Mouse (Mus musculus) CH12.LX (cell line): ENCODE data around the gene Ms4a13. TPM values are rescaled to one million over a fixed set of nuclear protein-coding genes. Genes with fewer than 3 reads are reported as not detected.

Source experiments
- DNase-seq: peaks from one replicate; pipeline ENCODE4 v3.0.0-alpha.2; 2013; ENCODE audit errors: extremely low read depth
- H3K27ac ChIP-seq: 2 replicates; pipeline ENCODE4 v1.5.1; 2012; ENCODE audit warnings: low read depth, mild to moderate bottlenecking, control low read depth, moderate library complexity; ENCODE audit not compliant: insufficient read depth
- H3K27me3 ChIP-seq: replicated peaks from 2 replicates; pipeline ENCODE3; 2012; ENCODE audit warnings: inconsistent platforms
- H3K36me3 ChIP-seq, 2 experiments: replicated peaks in 1 of 2; 2 replicates each; pipeline versions ENCODE3 to v1.6.1; 2012; ENCODE audit warnings: inconsistent platforms in 1 of 2, low read length in 1 of 2, mild to moderate bottlenecking in 1 of 2, mixed read lengths in 1 of 2, moderate library complexity in 1 of 2; ENCODE audit not compliant: control insufficient read depth in 1 of 2, insufficient read depth in 1 of 2
- H3K4me1 ChIP-seq, 2 experiments: 2 replicates each; pipeline ENCODE4 v1.6.1; 2012; ENCODE audit warnings: inconsistent platforms in 1 of 2, moderate library complexity in 1 of 2; ENCODE audit not compliant: insufficient read depth in 2 of 2, control insufficient read depth in 1 of 2
- H3K4me2 ChIP-seq: 2 replicates; pipeline ENCODE4 v1.6.1; 2012; ENCODE audit warnings: low read depth, mild to moderate bottlenecking, control low read depth; ENCODE audit not compliant: poor library complexity, insufficient read depth, severe bottlenecking
- H3K4me3 ChIP-seq, 3 experiments: fragments of 150-350 bp in 1 of 3; sonication (generic) in 1 of 3; replicated peaks in 1 of 3; 2 replicates each; pipeline versions ENCODE3 to v1.5.1; 2011 to 2012; ENCODE audit warnings: low read depth in 2 of 3, low read length in 2 of 3, mild to moderate bottlenecking in 2 of 3, moderate library complexity in 2 of 3, control low read depth in 1 of 3, improper control_type of control experiment in 1 of 3, inconsistent platforms in 1 of 3, mixed read lengths in 1 of 3; ENCODE audit not compliant: poor library complexity in 1 of 3
- H3K79me2 ChIP-seq: replicated peaks from 2 replicates; pipeline ENCODE4 v1.6.1; 2012; ENCODE audit warnings: mild to moderate bottlenecking, moderate library complexity; ENCODE audit not compliant: control insufficient read depth, poor library complexity, insufficient read depth, severe bottlenecking; ENCODE audit errors: extremely low read depth
- H3K9ac ChIP-seq: 2 replicates; pipeline ENCODE4 v1.6.1; 2012; ENCODE audit warnings: low read depth, mild to moderate bottlenecking, control low read depth, moderate library complexity; ENCODE audit not compliant: insufficient read depth
- H3K9me3 ChIP-seq: replicated peaks from 2 replicates; pipeline ENCODE3; 2012; ENCODE audit warnings: low read length, inconsistent platforms, mixed read lengths
- BHLHE40 ChIP-seq: IDR thresholded peaks from 2 replicates; pipeline ENCODE4 v1.6.1; 2011; ENCODE audit warnings: mild to moderate bottlenecking, low read depth, low read length, improper control_type of control experiment
- CHD1 ChIP-seq: IDR thresholded peaks from 2 replicates; pipeline ENCODE4 v1.6.1; 2012; ENCODE audit warnings: low read depth, low read length, improper control_type of control experiment, inconsistent platforms
- CHD2 ChIP-seq: IDR thresholded peaks from 2 replicates; pipeline ENCODE4 v1.6.1; 2011; ENCODE audit warnings: low read length, improper control_type of control experiment
- CTCF ChIP-seq, 2 experiments: IDR thresholded peaks in 1 of 2; conservative IDR thresholded peaks in 1 of 2; 2 replicates each; pipeline ENCODE4 v1.5.1; 2011 to 2012; ENCODE audit warnings: low read depth in 2 of 2, low read length in 2 of 2, improper control_type of control experiment in 1 of 2, inconsistent platforms in 1 of 2, mild to moderate bottlenecking in 1 of 2, moderate library complexity in 1 of 2
- E2F4 ChIP-seq: IDR thresholded peaks from 2 replicates; pipeline ENCODE4 v1.6.1; 2011; ENCODE audit warnings: low read depth, low read length, improper control_type of control experiment; ENCODE audit not compliant: insufficient replicate concordance
- ELF1 ChIP-seq: IDR thresholded peaks from 2 replicates; pipeline ENCODE4 v1.6.1; 2014; ENCODE audit warnings: low read depth, mild to moderate bottlenecking, inconsistent platforms, low read length, improper control_type of control experiment
- EP300 ChIP-seq: IDR thresholded peaks from 2 replicates; pipeline ENCODE4 v1.6.1; 2011; ENCODE audit warnings: low read length, improper control_type of control experiment
- GABPA ChIP-seq: IDR thresholded peaks from 2 replicates; pipeline ENCODE4 v1.6.1; 2012; ENCODE audit warnings: low read depth, low read length, improper control_type of control experiment, inconsistent platforms; ENCODE audit not compliant: insufficient replicate concordance
- HCFC1 ChIP-seq: IDR thresholded peaks from 2 replicates; pipeline ENCODE4 v1.6.1; 2012; ENCODE audit warnings: low read depth, mild to moderate bottlenecking, inconsistent platforms, low read length, improper control_type of control experiment
- JUND ChIP-seq: conservative IDR thresholded peaks from 2 replicates; pipeline ENCODE4 v1.6.1; 2011; ENCODE audit warnings: low read depth, low read length, improper control_type of control experiment
- KAT2A ChIP-seq: IDR thresholded peaks from 2 replicates; pipeline ENCODE4 v1.6.1; 2012; ENCODE audit warnings: low read length, improper control_type of control experiment, inconsistent platforms; ENCODE audit not compliant: insufficient replicate concordance
- MAX ChIP-seq: IDR thresholded peaks from 2 replicates; pipeline ENCODE4 v1.6.1; 2011; ENCODE audit warnings: low read length, improper control_type of control experiment
- MEF2A ChIP-seq: IDR thresholded peaks from 2 replicates; pipeline ENCODE4 v1.6.1; 2014; ENCODE audit warnings: low read depth, mild to moderate bottlenecking, inconsistent platforms, low read length, improper control_type of control experiment, borderline replicate concordance
- MXI1 ChIP-seq: IDR thresholded peaks from 2 replicates; pipeline ENCODE4 v1.6.1; 2011; ENCODE audit warnings: mild to moderate bottlenecking, low read depth, low read length, improper control_type of control experiment
- NELFE ChIP-seq: IDR thresholded peaks from 2 replicates; pipeline ENCODE4 v1.6.1; 2011; ENCODE audit warnings: low read depth, low read length, improper control_type of control experiment
- NRF1 ChIP-seq: IDR thresholded peaks from 2 replicates; pipeline ENCODE4 v1.6.1; 2014; ENCODE audit warnings: low read depth, mild to moderate bottlenecking, inconsistent platforms, low read length, improper control_type of control experiment, moderate library complexity
- PAX5 ChIP-seq: IDR thresholded peaks from 2 replicates; pipeline ENCODE4 v1.6.1; 2012; ENCODE audit warnings: low read length, inconsistent platforms, mixed read lengths
- POLR2A ChIP-seq: IDR thresholded peaks from 2 replicates; pipeline ENCODE4 v1.6.1; 2011; ENCODE audit warnings: low read depth, mild to moderate bottlenecking, improper control_type of control experiment, low read length
- RAD21 ChIP-seq: IDR thresholded peaks from 2 replicates; pipeline ENCODE4 v1.6.1; 2011; ENCODE audit warnings: low read depth, mild to moderate bottlenecking, low read length, improper control_type of control experiment, moderate library complexity
- SMC3 ChIP-seq: IDR thresholded peaks from 2 replicates; pipeline ENCODE4 v1.6.1; 2011; ENCODE audit warnings: low read depth, low read length, improper control_type of control experiment
- TBP ChIP-seq: conservative IDR thresholded peaks from 2 replicates; pipeline ENCODE4 v1.6.1; 2011; ENCODE audit warnings: low read depth, low read length, improper control_type of control experiment
- TCF12 ChIP-seq: IDR thresholded peaks from 2 replicates; pipeline ENCODE4 v1.6.1; 2014; ENCODE audit warnings: low read depth, mild to moderate bottlenecking, inconsistent platforms, low read length, improper control_type of control experiment
- USF1 ChIP-seq: IDR thresholded peaks from 2 replicates; pipeline ENCODE4 v1.6.1; 2014; ENCODE audit warnings: low read depth, mild to moderate bottlenecking, inconsistent platforms, low read length, improper control_type of control experiment
- USF2 ChIP-seq: conservative IDR thresholded peaks from 2 replicates; pipeline ENCODE4 v1.6.1; 2011; ENCODE audit warnings: low read depth, low read length, improper control_type of control experiment
- ZC3H11A ChIP-seq: IDR thresholded peaks from 2 replicates; pipeline ENCODE4 v1.6.1; 2012; ENCODE audit warnings: low read depth, mild to moderate bottlenecking, inconsistent platforms, low read length, improper control_type of control experiment
- ZKSCAN1 ChIP-seq: IDR thresholded peaks from 2 replicates; pipeline ENCODE4 v1.6.1; 2012; ENCODE audit warnings: low read depth, inconsistent platforms, low read length, improper control_type of control experiment, borderline replicate concordance
- dilution Hi-C: fragments of 300-500 bp; cut with MboI; formaldehyde crosslinking; loops from 2 replicates; pipeline ENCODE4 v1.14.3; 2020; ENCODE audit warnings: low sequenced_read_pairs; ENCODE audit not compliant: extremely low pct_unique_long_range_greater_than_20kb, extremely low pct_ligation_motif_present
- in situ Hi-C: fragments of 300-500 bp; cut with MboI; formaldehyde crosslinking; loops from 3 replicates; pipeline ENCODE4 v1.14.3; 2019; ENCODE audit warnings: low sequenced_read_pairs, low pct_ligation_motif_present, low pct_unique_long_range_greater_than_20kb, mixed read lengths
- polyA plus RNA-seq: library from polyadenylated mRNA; unstranded; fragments of >175 nt; gene quantifications from 2 replicates; pipeline ENCODE4 v1.2.1, GENCODE M21; 2012; ENCODE audit warnings: low read depth; ENCODE audit not compliant: insufficient read length
- total RNA-seq, 2 experiments: library from RNA; depleted of rRNA; stranded (reverse); fragments of 300-350 nt in 1 of 2; fragments of >200 nt in 1 of 2; gene quantifications; 2 replicates each; pipeline ENCODE4 v1.2.3; 2012 to 2014

Gene Ms4a13
- total and polyA plus RNA-seq, 3 experiments, result not detected

GRCm38 (mm10) chr19:11165172-11165571, 31.4 kb downstream of the Ms4a13 start, which contains the start of gene 1700025F22Rik:
Gene 1700025F22Rik (minus strand): TSS chr19:11165320.
- Histone ChIP-seq H3K4me3 (no peak within 1 kb of the TSS), H3K4me2 (no peak within 1 kb of the TSS), H3K36me3 (no peaks in the 10 kb centered on the region), H3K79me2 (no peaks in the 10 kb centered on the region), H3K9ac (no peak within 1 kb of the TSS), H3K27ac (no peak within 1 kb of the TSS), H3K27me3 (no peaks in the 10 kb centered on the region), H3K9me3 (no peaks in the 10 kb centered on the region), H3K4me1 (no peaks in the 10 kb centered on the region)
- dilution Hi-C loops (no loop called here), in situ Hi-C loops (no loop called here)
- peak; percentile 17 for DNase-seq
- no peak for TF ChIP-seq ZC3H11A
- 0 out of 2 replicates have a peak, but pooled peaks have one; percentile 25 for TF ChIP-seq ELF1
- TF ChIP-seq KAT2A, result no peak
- no peak for TF ChIP-seq NRF1
- TF ChIP-seq E2F4, result no peak
- TF ChIP-seq MAX, result peak; percentile 54; the same call in 1 of the 2 replicates
- TF ChIP-seq SMC3, result peak; percentile 76
- TF ChIP-seq TBP, result no peak
- no peak for TF ChIP-seq PAX5
- no peak for TF ChIP-seq JUND
- no peak for TF ChIP-seq POLR2A
- no peak for TF ChIP-seq NELFE
- TF ChIP-seq CHD1, result no peak
- no peak for TF ChIP-seq GABPA
- no peak for TF ChIP-seq HCFC1
- TF ChIP-seq ZKSCAN1, result no peak
- TF ChIP-seq MXI1, result no peak
- no peak; the same call in 1 of the 2 replicates for TF ChIP-seq USF1
- no peak for TF ChIP-seq EP300
- TF ChIP-seq RAD21, result peak; percentile 61
- peak; percentile 27 to 75; a peak in 2 of 4 replicates for TF ChIP-seq CTCF (conservative IDR thresholded peaks at IDR 0.05 in 1 of 2, IDR thresholded peaks at IDR 0.05 in 1 of 2; ENCODE audit: low read depth in 2 of 2, low read length in 2 of 2)
- TF ChIP-seq BHLHE40, result peak; percentile 64
- TF ChIP-seq TCF12, result peak; percentile 28; the same call in 1 of the 2 replicates
- no peak for TF ChIP-seq USF2
- no peak for TF ChIP-seq CHD2
- TF ChIP-seq MEF2A, result no peak
